Mouse (Mus musculus) intestine, embryonic 15.5 days (tissue): ENCODE results near the gene Eif4b. TPM values are rescaled to one million over a fixed set of nuclear protein-coding genes. Genes with fewer than 3 reads are reported as not detected.
A peak's percentile ranks its signal among the peaks of the same experiment; 100 is the strongest.

Experiments used
- ATAC-seq: fragments of 200-750 bp; cut with Nextera tagmentation; 2 replicates; pipeline ENCODE4 v1.8.0; 2017; ENCODE audit warnings: moderate TSS enrichment, moderate library complexity
- H3K27ac ChIP-seq: fragments of 300-500 bp; sonication (generic); 2 replicates; pipeline ENCODE4 v1.5.1; 2015; ENCODE audit warnings: mild to moderate bottlenecking, inconsistent platforms
- H3K27me3 ChIP-seq: fragments of 300-500 bp; sonication (generic); replicated peaks from 2 replicates; pipeline ENCODE4 v1.6.1; 2015; ENCODE audit warnings: inconsistent platforms
- H3K36me3 ChIP-seq: fragments of 300-500 bp; sonication (generic); 2 replicates; pipeline ENCODE4 v1.6.1; 2015; ENCODE audit warnings: inconsistent platforms
- H3K4me1 ChIP-seq: fragments of 300-500 bp; sonication (generic); replicated peaks from 2 replicates; pipeline ENCODE4 v1.6.1; 2015; ENCODE audit warnings: inconsistent platforms
- H3K4me2 ChIP-seq: fragments of 300-500 bp; sonication (generic); replicated peaks from 2 replicates; pipeline ENCODE4 v1.6.1; 2015; ENCODE audit warnings: mild to moderate bottlenecking, inconsistent platforms
- H3K4me3 ChIP-seq: fragments of 300-500 bp; sonication (generic); replicated peaks from 2 replicates; pipeline ENCODE4 v1.5.1; 2015; ENCODE audit warnings: inconsistent platforms
- H3K9ac ChIP-seq: fragments of 300-500 bp; sonication (generic); 2 replicates; pipeline ENCODE4 v1.6.1; 2015; ENCODE audit warnings: inconsistent platforms
- H3K9me3 ChIP-seq: fragments of 300-500 bp; sonication (generic); 2 replicates; pipeline ENCODE4 v1.6.1; 2016; ENCODE audit warnings: inconsistent platforms
- WGBS: fragments of 180-500 bp; shearing (Covaris S2); methylation state at CpG from one replicate; pipeline ENCODE4 v1.1.7; 2015; 5-methylcytosine and 5-hydroxymethylcytosine counted together
- polyA plus RNA-seq: library from polyadenylated mRNA; unstranded; fragments of >200 nt; fragmentation: Nextera tagmentation; extraction: Ambion mirVana; gene quantifications from 2 replicates; pipeline ENCODE4 v1.2.1, GENCODE M21; 2015

Gene Eif4b
- polyA plus RNA-seq, 1 experiment from 2014 or later = 122 TPM

- WGBS = 52% methylated on average over 23 of the region's 23 CpGs
- Histone ChIP-seq H3K4me2 (no peak overlapping the region), H3K36me3 (no peaks in the 10 kb centered on the region), H3K4me3 (no peak overlapping the region), H3K27ac (no peak overlapping the region), H3K27me3 (peaks cover 24% of the 10 kb centered on the region), H3K4me1 (peaks cover 17% of the 10 kb centered on the region), H3K9ac (0 out of 2 replicates have a peak overlapping the region, but pooled peaks have one; percentile 15), H3K9me3 (no peaks in the 10 kb centered on the region)
- ATAC-seq = no peak
These were observed 69.6 kb downstream of the Eif4b start for GRCm38 (mm10) chr15:102142914-102143912.

- Histone ChIP-seq H3K4me3 (peak within 1 kb of the TSS; percentile 10), H3K9ac (peak within 1 kb of the TSS; percentile 29; the same call in 1 of the 2 replicates), H3K36me3 (no peaks in the 10 kb centered on the region), H3K9me3 (no peaks in the 10 kb centered on the region), H3K4me1 (peaks cover 22% of the 10 kb centered on the region), H3K4me2 (peak within 1 kb of the TSS; percentile 50), H3K27me3 (peaks cover 24% of the 10 kb centered on the region), H3K27ac (no peak within 1 kb of the TSS)
- WGBS = 22% methylated on average over 22 of the region's 22 CpGs
- ATAC-seq = no peak
These were observed 70.7 kb downstream of the Eif4b start, which contains the start of gene Igfbp6 for GRCm38 (mm10) chr15:102144274-102144711. TSS of gene Igfbp6 (plus strand) at chr15:102144362.

GRCm38 (mm10) chr15:102144726-102145125 is 71.2 kb downstream of the Eif4b start:
- peaks cover 24% of the 10 kb centered on the region for H3K4me1 ChIP-seq
- peaks cover 24% of the 10 kb centered on the region for H3K27me3 ChIP-seq
- H3K9me3 ChIP-seq = no peaks in the 10 kb centered on the region
- 18% methylated on average over 19 of the region's 19 CpGs for WGBS
- no peaks in the 10 kb centered on the region for H3K36me3 ChIP-seq
- ATAC-seq = no peak
- peak overlapping the region; percentile 10 for H3K4me3 ChIP-seq
- peak overlapping the region; percentile 29; the same call in 1 of the 2 replicates for H3K9ac ChIP-seq
- no peak overlapping the region for H3K27ac ChIP-seq
- peak overlapping the region; percentile 50 for H3K4me2 ChIP-seq

- H3K27ac ChIP-seq = no peak overlapping the region
- peaks cover 24% of the 10 kb centered on the region for H3K27me3 ChIP-seq
- no peak overlapping the region for H3K4me2 ChIP-seq
- peaks cover 29% of the 10 kb centered on the region for H3K4me1 ChIP-seq
- no peak for ATAC-seq
- WGBS = 84% methylated on average over 10 of the region's 10 CpGs
- 0 out of 2 replicates have a peak overlapping the region, but pooled peaks have one; percentile 10 for H3K4me3 ChIP-seq
- H3K9me3 ChIP-seq = no peaks in the 10 kb centered on the region
- H3K36me3 ChIP-seq = no peaks in the 10 kb centered on the region
- H3K9ac ChIP-seq = no peak overlapping the region
These were observed 71.8 kb downstream of the Eif4b start for GRCm38 (mm10) chr15:102145330-102145729.

GRCm38 (mm10) chr15:102146089-102146488 is 72.5 kb downstream of the Eif4b start:
- no peak overlapping the region for H3K9ac ChIP-seq
- peaks cover 24% of the 10 kb centered on the region for H3K27me3 ChIP-seq
- no peaks in the 10 kb centered on the region for H3K9me3 ChIP-seq
- no peak overlapping the region for H3K4me3 ChIP-seq
- H3K36me3 ChIP-seq = no peaks in the 10 kb centered on the region
- no peak overlapping the region for H3K4me2 ChIP-seq
- WGBS = 84% methylated on average over 5 of the region's 5 CpGs
- ATAC-seq = no peak
- H3K27ac ChIP-seq = no peak overlapping the region
- H3K4me1 ChIP-seq = peaks cover 36% of the 10 kb centered on the region

Other genes with a start within 250 kb of the Eif4b start
- 0.62 and 0.92 TPM in 2 replicates for gene Krt1, start 223.0 kb upstream of the Eif4b start, polyA plus RNA-seq
- not detected in 2 replicates for gene Krt77, start 204.1 kb upstream of the Eif4b start, polyA plus RNA-seq
- not detected in 2 replicates for gene Krt76, start 180.9 kb upstream of the Eif4b start, polyA plus RNA-seq
- gene Krt4, start 149.0 kb upstream of the Eif4b start, polyA plus RNA-seq = 0.85 and 1.2 TPM in 2 replicates
- 0.13 and 0.15 TPM in 2 replicates for gene Krt79, start 133.4 kb upstream of the Eif4b start, polyA plus RNA-seq
- gene Krt78, start 119.5 kb upstream of the Eif4b start, polyA plus RNA-seq = 0.05 and 0.25 TPM in 2 replicates
- 775 and 835 TPM in 2 replicates for gene Krt8, start 69.3 kb upstream of the Eif4b start, polyA plus RNA-seq
- gene Krt18, start 45.6 kb upstream of the Eif4b start, polyA plus RNA-seq = 263 and 305 TPM in 2 replicates
- gene Tns2, start 26.6 kb downstream of the Eif4b start, polyA plus RNA-seq = 28.2 and 31.8 TPM in 2 replicates
- 20.7 and 24.3 TPM in 2 replicates for gene Spryd3, start 62.5 kb downstream of the Eif4b start, polyA plus RNA-seq
- gene Igfbp6, start 70.6 kb downstream of the Eif4b start, polyA plus RNA-seq = 10.9 and 12.7 TPM in 2 replicates
- 12.0 and 14.3 TPM in 2 replicates for gene Soat2, start 76.8 kb downstream of the Eif4b start, polyA plus RNA-seq
- gene Zfp740, start 129.5 kb downstream of the Eif4b start, polyA plus RNA-seq = 41.3 and 44.1 TPM in 2 replicates
- 45.8 and 49.3 TPM in 2 replicates for gene Csad, start 131.0 kb downstream of the Eif4b start, polyA plus RNA-seq
- 10.8 and 12.9 TPM in 2 replicates for gene Itgb7, start 158.2 kb downstream of the Eif4b start, polyA plus RNA-seq
- 15.8 and 16.5 TPM in 2 replicates for gene Rarg, start 183.7 kb downstream of the Eif4b start, polyA plus RNA-seq
- gene Gm9918, start 196.8 kb downstream of the Eif4b start, polyA plus RNA-seq = 0.08 and 0.14 TPM in 2 replicates
- 66.2 and 67.9 TPM in 2 replicates for gene Mfsd5, start 205.7 kb downstream of the Eif4b start, polyA plus RNA-seq
- 18.3 and 19.7 TPM in 2 replicates for gene Espl1, start 222.5 kb downstream of the Eif4b start, polyA plus RNA-seq